Mouse (Mus musculus): ENCODE measurements around the gene Rab26. TPM values are rescaled to one million over a fixed set of nuclear protein-coding genes. Genes with fewer than 3 reads are reported as not detected.

Rab26 gene
- total RNA-seq, 2 experiments from 2014 or later = 69.7 to 75.6 TPM

GRCm38 (mm10) chr17:24548921-24549617 is 15.1 kb upstream of the Rab26 start:
- DNase-seq (ENCODE audit: low spot score in 2 of 2) = peak in 1 of 2 experiments; percentile 58

- DNase-seq (ENCODE audit: low spot score in 2 of 2) = no peak
These were observed 14.4 kb upstream of the Rab26 start for GRCm38 (mm10) chr17:24548435-24548834.

- no peak for DNase-seq (ENCODE audit: low spot score in 2 of 2)
These were observed 12.2 kb upstream of the Rab26 start for GRCm38 (mm10) chr17:24546234-24546633.

DNA sequence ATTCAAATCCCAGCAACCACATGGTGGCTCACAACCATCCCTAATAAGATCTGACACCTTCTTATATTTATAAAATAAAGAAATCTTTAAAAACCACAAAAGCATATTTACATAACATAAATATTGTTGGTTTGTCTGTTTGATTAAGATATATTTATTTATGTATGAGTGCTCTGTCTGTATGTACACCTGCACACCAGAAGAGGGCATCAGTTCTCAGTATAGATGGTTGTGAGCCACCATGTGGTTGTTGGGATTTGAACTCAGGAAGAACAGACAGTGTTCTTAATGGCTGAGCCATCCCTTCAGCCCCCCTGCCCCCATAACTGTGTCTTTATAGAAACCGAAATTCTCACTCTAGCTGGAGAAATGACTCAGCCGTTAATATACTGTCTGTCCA is 11.2 kb upstream of the Rab26 start:
- DNase-seq (ENCODE audit: low spot score in 2 of 2) = no peak

GRCm38 (mm10) chr17:24544613-24545012 is 10.6 kb upstream of the Rab26 start:
- DNase-seq (ENCODE audit: low spot score in 2 of 2) = no peak

DNA sequence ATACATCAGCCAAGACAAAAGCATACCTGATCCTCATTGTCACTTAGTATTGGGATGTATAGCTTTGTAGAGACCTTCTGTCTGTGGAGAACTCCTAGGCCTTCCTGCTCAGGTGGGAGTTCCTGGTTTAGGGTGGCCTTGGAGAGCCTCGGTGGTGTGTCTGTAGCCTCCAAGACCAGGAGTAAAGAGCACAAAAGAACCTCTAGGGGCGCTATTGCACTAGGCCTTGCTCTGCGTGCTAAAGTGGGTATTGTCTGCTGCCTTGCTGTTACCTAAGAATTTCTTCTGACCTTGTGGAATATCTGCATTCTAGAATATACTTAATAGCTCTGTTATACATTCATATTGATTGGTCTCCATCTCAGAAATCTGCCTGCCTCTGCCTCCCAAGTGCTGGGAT is 6.4 kb upstream of the Rab26 start:
- DNase-seq (ENCODE audit: low spot score in 2 of 2) = peak in 1 of 2 experiments; percentile 49

- peak in 1 of 2 experiments; percentile 63 for DNase-seq (ENCODE audit: low spot score in 2 of 2)
These were observed 4.9 kb upstream of the Rab26 start for GRCm38 (mm10) chr17:24538950-24539349.

DNA sequence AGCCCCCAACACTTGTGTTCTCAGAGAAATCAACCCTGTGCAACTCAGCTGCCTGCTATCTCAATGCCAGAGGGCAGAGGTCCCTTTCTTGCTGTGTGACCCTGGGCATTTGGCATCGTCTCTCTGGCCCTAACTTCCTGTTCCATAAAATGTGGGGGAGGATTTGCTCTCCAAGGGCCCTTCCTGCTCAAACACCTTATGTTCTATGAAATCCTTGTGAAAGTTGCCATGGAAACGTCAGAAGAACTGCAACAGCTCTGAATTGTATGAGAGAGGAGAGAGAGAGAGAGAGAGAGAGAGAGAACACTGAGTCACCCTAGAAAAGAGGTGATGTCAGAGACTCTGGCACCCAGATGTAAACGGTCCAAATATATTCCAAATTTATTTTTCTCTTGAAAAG is 3.5 kb upstream of the Rab26 start:
- peak in 1 of 2 experiments; percentile 57 for DNase-seq (ENCODE audit: low spot score in 2 of 2)

DNA sequence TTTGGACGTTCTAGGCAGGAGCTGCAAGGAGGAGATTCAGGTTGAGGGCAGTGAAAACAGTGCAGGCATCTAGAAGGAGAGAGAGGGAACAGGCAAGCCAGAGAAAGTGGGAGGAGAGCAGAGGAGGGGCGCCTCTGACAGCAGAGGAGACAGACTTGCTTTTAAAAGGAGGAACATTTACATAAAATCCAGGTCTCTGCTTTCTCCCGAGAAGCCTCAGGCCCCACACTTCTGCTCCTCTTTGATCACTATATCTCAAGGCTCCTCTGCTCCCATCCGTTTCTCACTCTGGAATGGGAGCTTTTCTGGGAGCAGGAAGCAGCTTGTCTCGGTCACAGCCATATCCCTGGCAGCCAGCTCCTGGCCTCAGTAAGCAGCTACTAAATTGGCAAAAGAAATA is 1.3 kb upstream of the Rab26 start:
- peak in 1 of 2 experiments; percentile 46 for DNase-seq (ENCODE audit: low spot score in 2 of 2)

DNA sequence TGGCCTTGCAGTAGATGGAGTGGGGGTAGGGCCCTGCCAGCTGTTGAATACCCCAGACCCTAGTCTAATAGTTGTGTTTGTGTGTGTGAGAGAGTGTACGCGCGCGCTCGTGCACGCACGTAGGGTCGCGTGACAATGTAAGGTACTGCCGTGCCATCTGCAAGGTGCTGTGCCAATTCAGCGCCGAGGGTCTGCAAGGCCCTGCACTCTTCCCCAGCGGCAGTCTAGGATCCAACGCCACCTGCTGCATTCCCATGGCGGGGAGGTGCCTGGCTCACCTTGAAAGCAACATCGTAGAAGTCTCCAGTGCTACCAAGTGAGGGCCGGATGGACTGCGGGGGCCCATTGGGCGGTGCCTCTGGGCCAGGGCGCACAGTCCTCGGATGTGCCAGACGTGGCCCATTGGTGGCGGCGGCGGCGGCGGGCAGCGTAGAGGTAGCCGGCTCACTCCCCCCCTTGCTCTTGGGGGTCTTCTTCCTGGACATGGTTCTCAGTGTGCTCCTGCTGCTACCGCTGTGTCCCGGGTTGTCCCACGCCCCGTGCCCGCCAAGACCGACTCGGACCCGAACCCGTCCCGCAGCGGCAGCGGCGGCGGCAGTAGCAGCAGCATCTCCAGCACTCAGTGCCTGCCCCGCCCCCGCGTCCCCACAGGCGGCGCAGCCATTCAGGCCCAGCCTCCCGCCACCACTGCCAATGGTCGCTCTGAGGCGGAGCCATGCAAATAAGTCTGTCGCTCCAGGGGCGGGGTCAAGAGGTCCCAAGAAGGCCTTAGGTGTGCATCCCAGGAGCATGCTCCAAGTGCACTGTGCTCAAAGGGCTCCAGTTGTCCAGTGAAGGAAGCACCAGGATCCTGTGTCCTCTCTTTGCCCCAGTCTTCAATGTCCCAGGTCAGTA is 664 bp downstream of the Rab26 start:
- peak; percentile 87 to 95 for DNase-seq (ENCODE audit: low spot score in 2 of 2)

DNA sequence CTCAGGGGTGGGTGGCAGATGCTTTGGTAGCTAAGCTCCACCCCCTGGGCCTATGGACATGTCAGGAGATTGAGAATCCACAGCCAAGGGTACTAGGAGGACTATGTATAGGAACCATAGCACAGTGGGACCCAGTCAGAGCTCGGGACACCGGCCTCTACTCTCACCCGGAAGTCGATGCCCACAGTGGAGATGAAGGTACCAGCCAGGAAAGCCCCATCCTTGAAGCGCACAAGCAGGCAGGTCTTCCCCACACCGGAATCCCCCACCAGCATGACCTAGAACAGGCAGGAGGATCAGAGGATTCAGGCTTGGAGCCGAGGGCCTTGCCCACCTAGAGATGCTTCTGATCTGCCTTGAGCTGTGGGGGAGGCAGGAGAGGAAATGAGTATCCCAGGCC is 2.0 kb downstream of the Rab26 start:
- no peak for DNase-seq (ENCODE audit: low spot score in 2 of 2)

DNA sequence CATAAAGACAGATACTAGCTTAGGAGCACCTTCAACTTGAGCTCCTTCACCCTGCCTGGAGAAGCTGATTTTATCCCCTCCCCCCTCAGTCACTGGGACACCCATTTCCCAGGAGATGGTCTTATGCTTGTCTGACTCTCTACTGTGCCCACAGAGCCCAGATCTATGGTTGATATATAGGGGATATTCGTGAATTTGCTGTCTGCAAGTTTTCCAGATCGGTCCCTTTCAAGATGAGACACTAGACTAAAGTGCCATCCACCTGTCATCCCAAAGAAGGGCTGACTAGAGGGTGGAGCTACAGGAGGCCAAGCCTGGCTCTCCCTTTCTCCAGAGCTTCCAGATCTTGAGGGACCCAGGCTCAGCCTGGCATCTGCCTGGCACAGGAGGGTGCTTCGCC is 2.9 kb downstream of the Rab26 start:
- no peak for DNase-seq (ENCODE audit: low spot score in 2 of 2)

- no peak for DNase-seq (ENCODE audit: low spot score in 2 of 2)
These were observed 3.5 kb downstream of the Rab26 start for GRCm38 (mm10) chr17:24530361-24531050.

DNA sequence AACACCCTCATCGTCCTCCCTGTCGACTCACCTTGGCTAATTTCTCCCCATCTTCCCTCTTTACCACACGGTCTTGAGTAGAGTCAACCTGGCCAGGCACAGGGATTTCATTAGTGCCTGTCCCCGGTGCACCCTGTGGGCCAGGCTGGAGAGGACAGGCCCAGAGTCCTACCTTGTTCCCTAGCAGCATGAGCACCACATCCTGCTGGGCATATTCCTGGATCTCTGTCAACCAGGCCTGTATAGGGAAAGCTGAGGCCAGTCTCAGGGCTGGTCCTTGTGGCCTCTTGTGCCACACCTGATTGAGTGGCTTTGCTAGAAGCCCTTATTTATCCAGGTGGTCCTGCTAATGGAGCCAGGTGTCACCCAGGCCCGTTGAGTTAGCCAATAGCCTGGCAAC is 4.1 kb downstream of the Rab26 start:
- DNase-seq (ENCODE audit: low spot score in 2 of 2) = no peak

DNA sequence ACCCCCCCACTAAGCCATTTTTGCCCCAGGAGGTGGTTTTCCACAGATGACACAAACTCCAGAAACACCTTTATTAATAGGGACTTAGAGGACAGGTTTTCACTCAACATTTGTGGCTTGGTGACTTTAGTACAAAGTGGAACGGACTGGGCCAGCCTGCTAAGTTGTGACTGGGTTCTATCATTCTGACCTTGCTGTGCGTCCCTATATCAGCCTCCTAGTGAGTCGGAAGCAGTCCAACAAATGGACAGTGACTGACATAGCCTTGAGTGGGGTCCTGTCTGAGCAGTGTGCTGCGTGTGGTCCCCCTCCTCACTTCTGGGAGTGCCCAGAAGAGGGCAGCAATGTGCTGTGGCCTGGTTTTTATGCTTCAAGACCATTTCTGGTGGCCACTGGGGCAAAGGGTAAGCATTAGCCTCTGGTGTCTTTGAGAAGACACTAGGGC is 5.0 kb downstream of the Rab26 start:
- no peak for DNase-seq (ENCODE audit: low spot score in 2 of 2)

GRCm38 (mm10) chr17:24528560-24528918 is 5.5 kb downstream of the Rab26 start:
- no peak for DNase-seq (ENCODE audit: low spot score in 2 of 2)

DNA sequence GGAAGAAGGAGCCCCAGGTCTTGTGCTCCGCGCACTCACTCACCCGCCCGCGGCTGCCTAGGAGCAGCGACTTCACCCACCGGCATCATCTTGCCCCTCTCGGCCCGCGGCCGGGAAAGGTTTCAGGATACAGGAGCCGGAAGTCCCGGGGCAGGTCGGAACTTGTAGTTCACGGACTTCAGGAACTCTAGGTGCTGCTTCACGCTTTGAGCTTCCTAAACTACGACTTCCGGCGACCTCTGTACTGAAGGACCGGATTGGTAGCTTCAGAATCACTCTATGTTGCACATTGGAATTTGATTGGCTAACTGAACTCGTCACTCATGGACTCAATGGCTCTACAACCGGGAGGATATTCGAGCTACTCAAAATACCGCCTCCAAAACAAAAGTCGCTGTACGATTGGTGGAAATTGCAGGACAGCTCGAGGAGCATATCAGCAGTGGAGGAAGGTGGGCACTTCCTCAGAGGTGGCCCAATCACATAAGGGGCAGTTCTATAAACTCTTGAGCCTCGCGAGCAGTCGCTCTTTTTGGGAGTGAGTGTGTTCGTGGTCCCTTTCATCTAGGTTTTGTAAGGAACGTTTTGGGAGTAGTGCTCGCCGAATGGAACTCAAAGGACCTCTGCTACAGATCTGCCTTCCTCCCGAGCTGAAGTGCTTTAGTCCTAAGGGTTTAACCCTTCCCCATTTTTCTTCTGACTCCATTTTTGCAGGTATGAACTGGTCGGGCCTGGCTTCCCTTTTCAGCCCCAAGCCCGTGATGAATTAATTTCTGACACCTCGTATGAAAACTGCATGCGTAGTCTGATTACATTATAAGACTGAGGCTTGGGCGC is 6.1 kb downstream of the Rab26 start, which contains the start of gene Traf7:
Gene Traf7, minus strand, starts transcription at position 216 of the 837 bp plus-strand sequence.
- DNase-seq (ENCODE audit: low spot score in 2 of 2) = peak; percentile 94 to 98

- no peak for DNase-seq (ENCODE audit: low spot score in 2 of 2)
These were observed 6.7 kb downstream of the Rab26 start for GRCm38 (mm10) chr17:24527315-24527714.

- peak in 1 of 2 experiments; percentile 4 for DNase-seq (ENCODE audit: low spot score in 2 of 2)
These were observed 9.3 kb downstream of the Rab26 start for GRCm38 (mm10) chr17:24524734-24525133.

GRCm38 (mm10) chr17:24520450-24520849 is 13.6 kb downstream of the Rab26 start:
- no peak for DNase-seq (ENCODE audit: low spot score in 2 of 2)
